Mouse (Mus musculus) myocyte (in vitro differentiated cells): ENCODE measurements at regions not wholly inside any gene's neighbourhood (a gene's known extent, or its start where the extent isn't known, plus 50 kb on each side); places are given as distances from the start of the nearest gene placed in this dataset.

Experiments used
- E2F4 ChIP-seq: IDR thresholded peaks from one replicate; pipeline ENCODE4 v1.6.1; 2011; ENCODE audit warnings: mild to moderate bottlenecking, control low read depth, moderate library complexity; ENCODE audit not compliant: insufficient read depth
- MAX ChIP-seq: IDR thresholded peaks from one replicate; pipeline ENCODE4 v1.6.1; 2011; ENCODE audit warnings: low read depth, mild to moderate bottlenecking, control low read depth
- MYOD1 ChIP-seq, 3 experiments: IDR thresholded peaks; one replicate each; pipeline ENCODE4 v1.6.1; 2011; ENCODE audit warnings: control low read depth in 2 of 3, low read depth in 2 of 3, mild to moderate bottlenecking in 2 of 3, moderate library complexity in 1 of 3; ENCODE audit not compliant: insufficient read length in 2 of 3, control insufficient read depth in 1 of 3
- MYOG ChIP-seq, 3 experiments: IDR thresholded peaks; one replicate each; pipeline ENCODE4 v1.6.1; 2011; ENCODE audit warnings: control low read depth in 2 of 3, low read depth in 2 of 3, mild to moderate bottlenecking in 2 of 3; ENCODE audit not compliant: insufficient read length in 2 of 3, control insufficient read depth in 1 of 3, insufficient read depth in 1 of 3
- POLR2A ChIP-seq: IDR thresholded peaks from one replicate; pipeline ENCODE4 v1.6.1; 2011; ENCODE audit warnings: low read depth, mild to moderate bottlenecking, control low read depth, moderate library complexity; ENCODE audit not compliant: insufficient read length
- USF1 ChIP-seq: IDR thresholded peaks from one replicate; pipeline ENCODE4 v1.6.1; 2011; ENCODE audit warnings: low read depth, mild to moderate bottlenecking, control low read depth, moderate library complexity

DNA sequence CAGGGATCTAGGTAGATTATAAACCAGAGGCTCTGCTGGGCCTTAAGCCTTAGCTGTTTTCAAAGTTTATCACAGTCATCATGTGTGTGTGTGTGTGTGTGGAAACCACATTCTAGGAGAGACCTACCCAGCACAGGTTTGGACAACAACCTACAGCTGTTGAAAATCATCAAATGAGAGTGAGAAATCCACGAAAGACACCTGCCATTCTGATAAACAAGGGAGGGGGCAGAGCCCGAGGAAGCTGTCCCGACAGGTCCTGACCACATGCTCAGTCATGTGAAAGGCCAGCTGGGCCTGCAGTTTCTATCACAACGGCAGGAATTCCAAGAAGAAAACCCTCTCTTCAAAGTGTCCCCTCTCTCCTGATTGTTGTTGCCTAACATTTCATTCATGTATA lies 114.0 kb upstream of the Atp1b1 start:
- TF ChIP-seq POLR2A = no peak
- TF ChIP-seq MYOD1 (IDR thresholded peaks at IDR 0.05; ENCODE audit: control insufficient read depth in 1 of 3, insufficient read length in 2 of 3, low read depth in 2 of 3) = peak in 2 of 3 experiments; percentile 75 to 88
- no peak for TF ChIP-seq E2F4
- TF ChIP-seq MAX = no peak
- TF ChIP-seq MYOG (IDR thresholded peaks at IDR 0.05; ENCODE audit: control insufficient read depth in 1 of 3, insufficient read depth in 1 of 3, insufficient read length in 2 of 3, low read depth in 2 of 3) = peak in 1 of 3 experiments; percentile 92
- TF ChIP-seq USF1 = no peak
